Mouse (Mus musculus): ENCODE results near the gene Apba1.

- TF ChIP-seq CHD2 (IDR thresholded peaks at IDR 0.05; ENCODE audit: low read depth, low read length) (no peak), HCFC1 (IDR thresholded peaks at IDR 0.05; ENCODE audit: borderline replicate concordance, insufficient read depth, low read length) (no peak), ZC3H11A (IDR thresholded peaks at IDR 0.05; ENCODE audit: borderline replicate concordance, low read depth, low read length) (no peak), ZNF384 (IDR thresholded peaks at IDR 0.05; ENCODE audit: low read depth, low read length) (no peak), MAFK (IDR thresholded peaks at IDR 0.05; ENCODE audit: insufficient read depth, low read depth, low read length) (no peak)
These were observed 33.9 kb downstream of the Apba1 start for GRCm38 (mm10) chr19:23792559-23792958.

Data from ES-E14 (cell line).